ENCODE assay signal across 8 mouse cellular contexts in the genomic region with DNA sequence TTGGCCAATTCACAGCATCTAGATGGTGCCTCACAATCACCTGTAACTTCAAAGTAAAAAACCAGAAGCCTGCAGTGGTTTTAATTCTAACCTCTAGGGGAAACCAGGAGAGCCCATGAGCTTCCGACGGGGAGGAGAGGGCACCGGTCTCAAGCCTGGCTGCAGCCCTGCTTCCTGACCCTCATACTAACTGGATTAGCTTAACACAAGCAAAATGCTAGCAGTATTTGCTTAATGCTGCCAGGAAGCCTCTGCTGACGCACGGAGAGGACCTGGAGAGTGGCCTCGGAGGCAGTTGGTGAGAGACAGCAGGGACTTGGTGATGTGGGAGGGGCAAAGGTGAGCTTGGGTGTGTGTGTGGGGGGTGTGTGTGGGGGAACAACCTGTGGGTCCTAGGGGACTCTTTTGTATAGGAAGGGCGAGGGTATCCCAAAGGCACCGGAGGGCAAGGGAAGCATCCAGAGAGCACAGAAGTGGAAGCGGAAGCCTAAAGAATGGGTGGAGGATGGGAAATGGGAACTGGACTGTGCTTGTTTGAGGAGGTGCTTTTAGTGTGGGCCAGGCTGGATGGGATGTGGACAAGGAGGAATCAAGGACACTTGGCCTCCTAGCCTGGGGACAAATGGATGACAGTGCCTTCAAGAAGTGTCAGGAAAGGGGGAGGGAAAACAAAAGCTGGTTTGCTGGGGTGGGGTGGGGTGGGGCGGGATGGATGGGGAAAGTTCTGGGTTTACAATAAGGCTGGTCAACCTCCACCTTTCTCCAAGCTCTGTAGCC. TPM values are rescaled to one million over a fixed set of nuclear protein-coding genes. Genes with fewer than 3 reads are reported as not detected.
DNase-seq lines count a peak whose midpoint lies in the region; ATAC-seq and TF ChIP-seq lines count a peak whose summit lies in the region.

A gene (plus strand): TSS at position 141 of the 777 bp plus-strand sequence.

- no peaks in the 10 kb centered on the region for H3K36me3 ChIP-seq in forebrain, embryonic 16.5 days (ENCODE audit: control insufficient read depth, insufficient read depth)
- H3K36me3 ChIP-seq in limb, embryonic 13.5 days = no peaks in the 10 kb centered on the region
- no peaks in the 10 kb centered on the region for H3K36me3 ChIP-seq in stomach, embryonic 14.5 days (ENCODE audit: control insufficient read depth, insufficient read depth, low read length)

- no peak for DNase-seq in layer of hippocampus, adult 2 months (ENCODE audit: low spot score in 2 of 2)
- no peak for DNase-seq in layer of hippocampus, adult 9-10 months (ENCODE audit: low spot score)
- DNase-seq in adrenal gland, adult 18-20 months (ENCODE audit: low spot score in 2 of 2) = no peak
- DNase-seq in ovary, postnatal 10 days (ENCODE audit: low spot score) = no peak
- no peak for DNase-seq in urinary bladder, postnatal 10 days (ENCODE audit: low spot score)

- H3K27me3 ChIP-seq in forebrain, embryonic 16.5 days (replicated peaks; ENCODE audit: control insufficient read depth, insufficient read depth, low read length) = no peaks in the 10 kb centered on the region
- H3K27me3 ChIP-seq in limb, embryonic 13.5 days = no peaks in the 10 kb centered on the region
- no peaks in the 10 kb centered on the region for H3K27me3 ChIP-seq in stomach, embryonic 14.5 days (ENCODE audit: control insufficient read depth, insufficient read depth, low read length)

- H3K9me3 ChIP-seq in forebrain, embryonic 16.5 days (ENCODE audit: control insufficient read depth, low read length) = no peaks in the 10 kb centered on the region
- H3K9me3 ChIP-seq in limb, embryonic 13.5 days = no peaks in the 10 kb centered on the region
- no peaks in the 10 kb centered on the region for H3K9me3 ChIP-seq in stomach, embryonic 14.5 days (ENCODE audit: control insufficient read depth, low read depth, low read length)

- ATAC-seq in forebrain, embryonic 16.5 days = no peak
- ATAC-seq in limb, embryonic 13.5 days (ENCODE audit: low FRiP score, low read depth) = no peak
- ATAC-seq in stomach, embryonic 14.5 days (ENCODE audit: insufficient number of reproducible peaks, insufficient read depth, low FRiP score, low read depth) = no peak

- H3K27ac ChIP-seq in layer of hippocampus, adult 2 months = no peak within 1 kb of the TSS
- no peak within 1 kb of the TSS for H3K27ac ChIP-seq in forebrain, embryonic 16.5 days (ENCODE audit: low read length)
- no peak within 1 kb of the TSS for H3K27ac ChIP-seq in limb, embryonic 13.5 days
- H3K27ac ChIP-seq in stomach, embryonic 14.5 days (ENCODE audit: low read length) = no peak within 1 kb of the TSS

- no peak within 1 kb of the TSS for H3K4me3 ChIP-seq in layer of hippocampus, adult 2 months
- no peak within 1 kb of the TSS for H3K4me3 ChIP-seq in forebrain, embryonic 16.5 days (replicated peaks; ENCODE audit: low read length)
- no peak within 1 kb of the TSS for H3K4me3 ChIP-seq in limb, embryonic 13.5 days
- no peak within 1 kb of the TSS for H3K4me3 ChIP-seq in stomach, embryonic 14.5 days (ENCODE audit: low read depth, low read length)

- H3K4me1 ChIP-seq in forebrain, embryonic 16.5 days (replicated peaks; ENCODE audit: control insufficient read depth, insufficient read depth, low read length) = peaks cover 1% of the 10 kb centered on the region
- peaks cover 16% of the 10 kb centered on the region for H3K4me1 ChIP-seq in limb, embryonic 13.5 days
- no peaks in the 10 kb centered on the region for H3K4me1 ChIP-seq in stomach, embryonic 14.5 days (ENCODE audit: control insufficient read depth, insufficient read depth, low read length)

- H3K9ac ChIP-seq in forebrain, embryonic 16.5 days (replicated peaks; ENCODE audit: low read depth, low read length) = no peak within 1 kb of the TSS
- H3K9ac ChIP-seq in limb, embryonic 13.5 days = no peak within 1 kb of the TSS
- no peak within 1 kb of the TSS for H3K9ac ChIP-seq in stomach, embryonic 14.5 days (replicated peaks; ENCODE audit: low read depth, low read length)

- no peak within 1 kb of the TSS for H3K4me2 ChIP-seq in forebrain, embryonic 16.5 days (ENCODE audit: low read length)
- H3K4me2 ChIP-seq in limb, embryonic 13.5 days (replicated peaks) = no peak within 1 kb of the TSS
- no peak within 1 kb of the TSS for H3K4me2 ChIP-seq in stomach, embryonic 14.5 days (replicated peaks; ENCODE audit: low read depth, low read length)

- no peak for TF ChIP-seq CTCF in layer of hippocampus, adult 2 months (conservative IDR thresholded peaks at IDR 0.05)

- 68% methylated on average over 10 of the region's 10 CpGs for WGBS in forebrain, embryonic 16.5 days
- WGBS in limb, embryonic 13.5 days = 63% methylated on average over 10 of the region's 10 CpGs
- 48% methylated on average over 10 of the region's 10 CpGs for WGBS in stomach, embryonic 14.5 days

RNA-seq across cellular contexts. Expression of the gene that starts here (rescaled TPM):
- 10 to 100 TPM; 30.1 to 30.3 TPM for total RNA-seq in layer of hippocampus, adult 2 months (2021)
- 10 to 100 TPM; 31.4 to 77.1 TPM for total RNA-seq in adrenal gland, adult 18-20 months (2021)
- polyA plus RNA-seq in forebrain, embryonic 16.5 days (2015; fragmentation: Nextera tagmentation; extraction: Ambion mirVana) = 70.2 and 92.5 TPM in 2 replicates
- polyA plus RNA-seq in limb, embryonic 13.5 days (2015; fragmentation: Nextera tagmentation; extraction: Ambion mirVana) = 59.9 and 60.4 TPM in 2 replicates
- polyA plus RNA-seq in stomach, embryonic 14.5 days (2014; fragmentation: Nextera tagmentation; extraction: Ambion mirVana) = 50.4 and 50.5 TPM in 2 replicates
